Mouse (Mus musculus) olfactory bulb, adult 2 months (tissue): Measurements from ENCODE around the gene Gm32802.
"Not testable (repeated sequence)": the region's sequence is repeated elsewhere in the genome, so short reads cannot be mapped to it uniquely, and the experiment has no call there.

Experiments
- CTCF ChIP-seq: fragments of 200-500 bp; IDR thresholded peaks from 2 replicates; pipeline ENCODE4 v1.5.1; 2012; ENCODE audit warnings: low read depth, mild to moderate bottlenecking, low read length, moderate library complexity; ENCODE audit not compliant: insufficient read depth
- POLR2A ChIP-seq: fragments of 200-500 bp; IDR thresholded peaks from 2 replicates; pipeline ENCODE4 v1.6.1; 2012; ENCODE audit warnings: mild to moderate bottlenecking, low read depth, low read length, moderate library complexity; ENCODE audit not compliant: insufficient read depth

DNA sequence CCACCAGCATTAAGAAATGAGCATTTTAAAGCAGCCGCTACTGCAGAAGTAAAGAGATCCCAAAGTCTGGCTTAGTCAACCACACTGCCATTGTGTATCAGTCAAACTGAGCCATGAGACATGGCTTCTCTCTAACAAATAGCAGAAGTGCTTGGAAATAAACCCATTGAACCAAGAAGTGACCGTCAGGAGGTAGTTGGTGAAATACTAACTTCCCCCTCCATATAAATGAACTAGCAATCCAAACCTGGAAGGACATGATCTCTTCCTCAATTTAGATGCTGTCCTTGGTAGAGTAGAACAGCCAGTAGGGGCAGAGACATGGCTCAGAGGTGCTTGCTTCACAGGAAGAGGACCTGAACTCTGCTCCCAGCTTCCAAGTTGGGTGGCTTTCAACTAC is 12.9 kb downstream of the Gm32802 start:
- not testable (repeated sequence) for TF ChIP-seq CTCF, POLR2A
